ENCODE assay signal across 15 mouse cellular contexts in genomic region chr19:12483782-12484181, GRCm38 (mm10). TPM values are rescaled to one million over a fixed set of nuclear protein-coding genes. Genes with fewer than 3 reads are reported as not detected.
DNase-seq lines count a peak whose midpoint lies in the region; ATAC-seq and TF ChIP-seq lines count a peak whose summit lies in the region.
"Had no signal": no experiment of that assay in that cellular context is flagged by ENCODE, and none has a peak within 500 bp of the region (broad histone marks: within the 10 kb centered on the region; RNA-seq: fewer than 3 reads in every experiment).

No protein-coding gene starts in this region.

- no peak for TF ChIP-seq EP300 in heart, adult 2 months (IDR thresholded peaks at IDR 0.05; ENCODE audit: insufficient read depth, low read depth, low read length)

- peak; percentile 52 to 66 for DNase-seq in heart, adult 2 months
- DNase-seq in heart, postnatal 36 days, result no peak
- no peak for DNase-seq in lung, postnatal 25 days (ENCODE audit: low spot score)
- DNase-seq in cerebellum, adult 9-11 months, result no peak
- DNase-seq in limb, embryonic 10.5 days (ENCODE audit: low spot score), result no peak
- DNase-seq: cerebellum, postnatal 25 days; gastrocnemius, postnatal 36 days; layer of hippocampus, adult 9-11 months had no signal

- TF ChIP-seq CTCF in heart, adult 2 months (IDR thresholded peaks at IDR 0.05), result no peak

- H3K36me3 ChIP-seq in heart, adult 2 months (ENCODE audit: control insufficient read depth, insufficient read depth, low read length), result peaks cover 4% of the 10 kb centered on the region
- H3K36me3 ChIP-seq in lung, embryonic 16.5 days (ENCODE audit: control insufficient read depth, insufficient read depth, low read length), result peaks cover 23% of the 10 kb centered on the region
- H3K36me3 ChIP-seq in kidney, embryonic 15.5 days, result peaks cover 36% of the 10 kb centered on the region
- H3K36me3 ChIP-seq in stomach, embryonic 15.5 days, result peaks cover 20% of the 10 kb centered on the region
- no peaks in the 10 kb centered on the region for H3K36me3 ChIP-seq in limb, embryonic 10.5 days

- H3K4me3 ChIP-seq in heart, adult 2 months, result no peak overlapping the region
- no peak overlapping the region for H3K4me3 ChIP-seq in lung, embryonic 16.5 days (ENCODE audit: low read length)
- no peak overlapping the region for H3K4me3 ChIP-seq in kidney, embryonic 15.5 days (replicated peaks)
- no peak overlapping the region for H3K4me3 ChIP-seq in stomach, embryonic 15.5 days (replicated peaks)
- H3K4me3 ChIP-seq in limb, embryonic 10.5 days, result no peak overlapping the region
- H3K4me3 ChIP-seq: erythroblast, embryonic 14.5 days; limb, embryonic 15.5 days had no signal

- H3K79me2 ChIP-seq in heart, adult 2 months (replicated peaks; ENCODE audit: control insufficient read depth, insufficient read depth, low read length), result no peaks in the 10 kb centered on the region

- H3K4me2 ChIP-seq in lung, embryonic 16.5 days (ENCODE audit: low read depth, low read length), result no peak overlapping the region
- H3K4me2 ChIP-seq in kidney, embryonic 15.5 days, result no peak overlapping the region
- no peak overlapping the region for H3K4me2 ChIP-seq in stomach, embryonic 15.5 days
- H3K4me2 ChIP-seq: limb, embryonic 15.5 days had no signal

- H3K9me3 ChIP-seq in lung, embryonic 16.5 days (ENCODE audit: control insufficient read depth, low read length), result no peaks in the 10 kb centered on the region
- H3K9me3 ChIP-seq in kidney, embryonic 15.5 days (replicated peaks), result no peaks in the 10 kb centered on the region
- H3K9me3 ChIP-seq in stomach, embryonic 15.5 days, result no peaks in the 10 kb centered on the region
- H3K9me3 ChIP-seq in limb, embryonic 10.5 days (replicated peaks), result no peaks in the 10 kb centered on the region
- H3K9me3 ChIP-seq: limb, embryonic 15.5 days had no signal

- 18% methylated on average over 4 of the region's 4 CpGs for WGBS in heart, adult 2 months
- 31% methylated on average over 4 of the region's 4 CpGs for WGBS in lung, embryonic 16.5 days
- WGBS in kidney, embryonic 15.5 days, result 49% methylated on average over 4 of the region's 4 CpGs
- 60% methylated on average over 4 of the region's 4 CpGs for WGBS in stomach, embryonic 15.5 days
- 77% methylated on average over 4 of the region's 4 CpGs for WGBS in limb, embryonic 10.5 days

- no peak for TF ChIP-seq POLR2A in heart, adult 2 months (IDR thresholded peaks at IDR 0.05; ENCODE audit: insufficient read depth, low read depth, low read length)

- H3K27me3 ChIP-seq in heart, adult 2 months (ENCODE audit: control insufficient read depth, insufficient read depth, low read length), result no peaks in the 10 kb centered on the region
- no peaks in the 10 kb centered on the region for H3K27me3 ChIP-seq in lung, embryonic 16.5 days (ENCODE audit: control insufficient read depth, insufficient read depth, low read depth, low read length)
- no peaks in the 10 kb centered on the region for H3K27me3 ChIP-seq in kidney, embryonic 15.5 days
- no peaks in the 10 kb centered on the region for H3K27me3 ChIP-seq in stomach, embryonic 15.5 days (replicated peaks)
- no peaks in the 10 kb centered on the region for H3K27me3 ChIP-seq in limb, embryonic 10.5 days (ENCODE audit: low read depth, poor library complexity, severe bottlenecking)
- H3K27me3 ChIP-seq: limb, embryonic 15.5 days; Patski had no signal

- no peak overlapping the region for H3K9ac ChIP-seq in heart, adult 2 months (ENCODE audit: low read depth, low read length)
- H3K9ac ChIP-seq in lung, embryonic 16.5 days (ENCODE audit: low read length), result no peak overlapping the region
- H3K9ac ChIP-seq in kidney, embryonic 15.5 days, result no peak overlapping the region
- H3K9ac ChIP-seq in stomach, embryonic 15.5 days, result no peak overlapping the region
- H3K9ac ChIP-seq: limb, embryonic 15.5 days had no signal

- intact Hi-C loops in heart, adult 2 months (cut with DNase I), result no loop called here
- intact Hi-C loops in heart, postnatal 36 days (cut with DNase I), result no loop called here

- H3K4me1 ChIP-seq in heart, adult 2 months (ENCODE audit: control insufficient read depth, insufficient read depth, low read length), result peaks cover 15% of the 10 kb centered on the region
- H3K4me1 ChIP-seq in lung, embryonic 16.5 days (replicated peaks; ENCODE audit: control insufficient read depth, insufficient read depth, low read length), result peaks cover 42% of the 10 kb centered on the region
- H3K4me1 ChIP-seq in kidney, embryonic 15.5 days, result peaks cover 37% of the 10 kb centered on the region
- peaks cover 16% of the 10 kb centered on the region for H3K4me1 ChIP-seq in stomach, embryonic 15.5 days
- peaks cover 10% of the 10 kb centered on the region for H3K4me1 ChIP-seq in limb, embryonic 10.5 days

- peak overlapping the region; percentile 67 for H3K27ac ChIP-seq in heart, adult 2 months
- peak overlapping the region; percentile 41 for H3K27ac ChIP-seq in lung, embryonic 16.5 days (ENCODE audit: low read length)
- H3K27ac ChIP-seq in kidney, embryonic 15.5 days, result peak overlapping the region; percentile 33
- peak overlapping the region; percentile 40; the same call in 1 of the 2 replicates for H3K27ac ChIP-seq in stomach, embryonic 15.5 days
- no peak overlapping the region for H3K27ac ChIP-seq in limb, embryonic 10.5 days
- H3K27ac ChIP-seq: limb, embryonic 15.5 days had no signal

- peak; percentile 23; the same call in 1 of the 2 replicates for ATAC-seq in lung, embryonic 16.5 days (ENCODE audit: low read depth)
- ATAC-seq in kidney, embryonic 15.5 days (replicated peaks; ENCODE audit: low FRiP score), result no peak
- no peak for ATAC-seq in stomach, embryonic 15.5 days (ENCODE audit: insufficient read depth, low FRiP score, low read depth)
- ATAC-seq: Patski had no signal

RNA-seq across cellular contexts. Expression of gene Dtx4, which starts 17.5 kb away (rescaled TPM):
- total RNA-seq in heart, adult 2 months (2021), result 1 to 10 TPM; 5.7 to 6.2 TPM
- 3.7 and 5.0 TPM in 2 replicates for polyA plus RNA-seq in heart, adult 2 months (2012; rRNA removed)
- total RNA-seq in heart, postnatal 36 days (2021), result 1 to 10 TPM; 6.4 to 7.8 TPM
- polyA plus RNA-seq in lung, embryonic 16.5 days (2015; fragmentation: Nextera tagmentation; extraction: Ambion mirVana), result 16.0 and 16.5 TPM in 2 replicates
- polyA plus RNA-seq in kidney, embryonic 15.5 days (2015; fragmentation: Nextera tagmentation; extraction: Ambion mirVana), result 6.2 and 6.7 TPM in 2 replicates
- polyA plus RNA-seq in stomach, embryonic 15.5 days (2015; fragmentation: Nextera tagmentation; extraction: Ambion mirVana), result 14.7 and 18.6 TPM in 2 replicates
- polyA plus RNA-seq in limb, embryonic 10.5 days (2016; fragmentation: Nextera tagmentation; extraction: Ambion mirVana), result 1.8 and 2.3 TPM in 2 replicates

RNA-seq across cellular contexts. Expression of gene Mpeg1, which starts 23.2 kb away (rescaled TPM):
- 1 to 10 TPM; 7.4 to 8.0 TPM for total RNA-seq in heart, adult 2 months (2021)
- polyA plus RNA-seq in heart, adult 2 months (2012; rRNA removed), result 3.5 and 4.3 TPM in 2 replicates
- total RNA-seq in heart, postnatal 36 days (2021), result 10 to 100 TPM in 1 of 2 experiments, 1 to 10 TPM in 1; 8.6 to 12.2 TPM
- polyA plus RNA-seq in lung, embryonic 16.5 days (2015; fragmentation: Nextera tagmentation; extraction: Ambion mirVana), result 0.79 and 0.88 TPM in 2 replicates
- 0.57 and 0.62 TPM in 2 replicates for polyA plus RNA-seq in kidney, embryonic 15.5 days (2015; fragmentation: Nextera tagmentation; extraction: Ambion mirVana)
- 1.2 and 1.3 TPM in 2 replicates for polyA plus RNA-seq in stomach, embryonic 15.5 days (2015; fragmentation: Nextera tagmentation; extraction: Ambion mirVana)
- 0.05 and 0.08 TPM in 2 replicates for polyA plus RNA-seq in limb, embryonic 10.5 days (2016; fragmentation: Nextera tagmentation; extraction: Ambion mirVana)

RNA-seq across cellular contexts. Expression of gene Pfpl, which starts 56.1 kb away (rescaled TPM):
- not detected for total RNA-seq in heart, adult 2 months (2021)
- not detected in 2 replicates for polyA plus RNA-seq in heart, adult 2 months (2012; rRNA removed)
- not detected for total RNA-seq in heart, postnatal 36 days (2021)
- not detected in 2 replicates for polyA plus RNA-seq in lung, embryonic 16.5 days (2015; fragmentation: Nextera tagmentation; extraction: Ambion mirVana)
- not detected in 2 replicates for polyA plus RNA-seq in kidney, embryonic 15.5 days (2015; fragmentation: Nextera tagmentation; extraction: Ambion mirVana)
- not detected in 2 replicates for polyA plus RNA-seq in stomach, embryonic 15.5 days (2015; fragmentation: Nextera tagmentation; extraction: Ambion mirVana)
- not detected in 2 replicates for polyA plus RNA-seq in limb, embryonic 10.5 days (2016; fragmentation: Nextera tagmentation; extraction: Ambion mirVana)
- total RNA-seq: adrenal gland, postnatal 4 days; gastrocnemius, postnatal 36 days had no signal
- polyA plus RNA-seq: erythroblast, embryonic 14.5 days; limb, embryonic 15.5 days; Patski had no signal

Comparison
In these comparisons a context has a peak if more than half of its experiments do, and no peak if none do; other contexts are left out.
1. DNase-seq: peak in heart, adult 2 months (2 of 2); none in heart, postnatal 36 days (0 of 2), lung, postnatal 25 days (single experiment), cerebellum, adult 9-11 months (single experiment) and limb, embryonic 10.5 days (single experiment).